Mouse (Mus musculus): Measurements from ENCODE around the gene Spon1. TPM values are rescaled to one million over a fixed set of nuclear protein-coding genes. Genes with fewer than 3 reads are reported as not detected.
A peak's percentile ranks its signal among the peaks of the same experiment; 100 is the strongest.

Spon1 gene
- 81.7 and 95.0 TPM in 2 replicates for polyA plus RNA-seq (2014; fragmentation: Nextera tagmentation; extraction: Ambion mirVana)

DNA sequence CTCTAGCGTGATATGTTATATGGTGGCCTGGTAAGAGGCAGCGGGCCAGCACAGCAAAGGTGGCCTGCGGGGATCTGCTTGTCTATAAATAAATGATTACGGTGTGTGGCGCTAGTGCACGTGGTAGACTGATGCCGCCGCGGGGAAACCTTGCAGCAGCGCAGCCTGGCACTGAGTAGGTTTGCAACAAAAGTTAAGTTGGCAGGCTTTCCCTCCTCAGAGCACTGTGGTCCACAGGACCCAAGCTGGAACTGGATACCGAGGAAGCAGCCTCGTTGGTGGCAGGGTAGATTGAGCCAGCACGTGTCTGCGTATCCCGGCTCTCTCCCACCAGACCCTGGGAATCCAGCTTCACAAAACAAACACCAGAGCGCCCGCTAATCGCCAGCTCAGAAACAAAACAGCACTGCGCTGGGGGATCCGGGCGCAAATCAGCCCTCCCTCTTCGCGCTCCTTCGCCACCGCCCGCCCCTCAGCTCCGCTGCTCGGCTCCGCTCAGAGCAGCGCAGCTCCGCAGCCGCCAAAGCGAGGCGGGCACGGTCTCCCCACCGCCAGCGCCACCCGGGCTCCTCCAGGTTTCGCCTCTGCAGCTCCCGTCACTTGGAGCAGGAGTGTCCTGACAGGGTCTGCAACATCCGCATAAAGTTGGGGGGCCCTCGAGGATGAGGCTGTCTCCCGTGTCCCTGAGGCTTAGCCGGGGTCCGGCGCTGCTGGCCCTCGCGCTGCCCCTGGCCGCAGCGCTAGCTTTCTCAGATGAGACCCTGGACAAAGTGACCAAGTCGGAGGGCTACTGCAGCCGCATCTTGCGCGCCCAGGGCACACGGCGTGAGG, at the start of gene Spon1:
Gene Spon1, plus strand, starts transcription at position 332 of the 831 bp plus-strand sequence.
- under 1% methylated on average over 54 of the region's 56 CpGs for WGBS

GRCm38 (mm10) chr7:113721994-113722393, 43.8 kb upstream of the Spon1 start:
- H3K27ac ChIP-seq (ENCODE audit: low read depth, low read length): no peak overlapping the region
- no peak overlapping the region for H3K4me3 ChIP-seq (ENCODE audit: low read depth, low read length)
- no peak for ATAC-seq (ENCODE audit: low read depth)
- H3K36me3 ChIP-seq (ENCODE audit: control insufficient read depth, insufficient read depth, low read length): no peaks in the 10 kb centered on the region
- H3K27me3 ChIP-seq (ENCODE audit: control insufficient read depth, insufficient read depth, low read length): no peaks in the 10 kb centered on the region
- H3K9me3 ChIP-seq (ENCODE audit: control insufficient read depth, low read length): no peaks in the 10 kb centered on the region
- no peak overlapping the region for H3K4me2 ChIP-seq (ENCODE audit: low read depth, low read length)
- H3K9ac ChIP-seq (replicated peaks; ENCODE audit: low read depth, low read length): no peak overlapping the region
- 77% methylated on average over 2 of the region's 2 CpGs for WGBS
- H3K4me1 ChIP-seq (ENCODE audit: control insufficient read depth, insufficient read depth, low read length): no peaks in the 10 kb centered on the region

More for the DNA sequence above, at the start of gene Spon1:
- Histone ChIP-seq H3K9ac (replicated peaks; ENCODE audit: low read depth, low read length) (peak within 1 kb of the TSS; percentile 67), H3K36me3 (ENCODE audit: control insufficient read depth, insufficient read depth, low read length) (no peaks in the 10 kb centered on the region), H3K9me3 (ENCODE audit: control insufficient read depth, low read length) (peaks cover 5% of the 10 kb centered on the region; the same call in 1 of the 2 replicates), H3K4me1 (ENCODE audit: control insufficient read depth, insufficient read depth, low read length) (peaks cover 17% of the 10 kb centered on the region), H3K4me2 (ENCODE audit: low read depth, low read length) (peak within 1 kb of the TSS; percentile 99), H3K4me3 (ENCODE audit: low read depth, low read length) (peak within 1 kb of the TSS; percentile 58), H3K27me3 (ENCODE audit: control insufficient read depth, insufficient read depth, low read length) (peaks cover 14% of the 10 kb centered on the region), H3K27ac (ENCODE audit: low read depth, low read length) (peak within 1 kb of the TSS; percentile 66)
- peak; percentile 92 for ATAC-seq (ENCODE audit: low read depth)

DNA sequence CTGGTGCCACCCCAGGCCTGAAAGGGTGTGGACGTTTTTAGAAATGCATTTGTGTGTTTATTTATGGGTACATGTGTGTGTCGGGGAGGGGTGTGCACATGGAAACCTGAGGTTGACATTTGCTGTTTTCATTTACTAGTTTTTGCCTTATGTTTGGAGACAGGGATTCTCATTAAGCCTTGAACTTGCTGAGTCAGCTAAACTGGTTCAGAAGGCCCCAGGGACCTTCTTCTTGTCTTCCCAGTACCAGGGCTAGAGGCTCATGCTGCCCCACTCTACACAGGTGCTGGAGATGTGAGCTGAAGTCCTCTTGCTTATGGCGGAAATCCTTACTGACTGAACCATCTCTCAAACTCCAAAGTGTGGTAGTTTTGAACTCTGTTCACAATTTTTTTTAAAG, 41.9 kb upstream of the Spon1 start:
- no peak for ATAC-seq (ENCODE audit: low read depth)
- no peaks in the 10 kb centered on the region for H3K4me1 ChIP-seq (ENCODE audit: control insufficient read depth, insufficient read depth, low read length)
- no peak overlapping the region for H3K27ac ChIP-seq (ENCODE audit: low read depth, low read length)
- H3K36me3 ChIP-seq (ENCODE audit: control insufficient read depth, insufficient read depth, low read length): no peaks in the 10 kb centered on the region
- WGBS: 81% methylated on average over 3 of the region's 3 CpGs
- no peak overlapping the region for H3K4me2 ChIP-seq (ENCODE audit: low read depth, low read length)
- no peaks in the 10 kb centered on the region for H3K27me3 ChIP-seq (ENCODE audit: control insufficient read depth, insufficient read depth, low read length)
- no peak overlapping the region for H3K4me3 ChIP-seq (ENCODE audit: low read depth, low read length)
- no peaks in the 10 kb centered on the region for H3K9me3 ChIP-seq (ENCODE audit: control insufficient read depth, low read length)
- H3K9ac ChIP-seq (replicated peaks; ENCODE audit: low read depth, low read length): no peak overlapping the region

- H3K36me3 ChIP-seq (ENCODE audit: control insufficient read depth, insufficient read depth, low read length): no peaks in the 10 kb centered on the region
- H3K9ac ChIP-seq (replicated peaks; ENCODE audit: low read depth, low read length): no peak overlapping the region
- no peaks in the 10 kb centered on the region for H3K4me1 ChIP-seq (ENCODE audit: control insufficient read depth, insufficient read depth, low read length)
- ATAC-seq (ENCODE audit: low read depth): no peak
- whole genome bisulfite sequencing: 67% methylated on average over 8 of the region's 8 CpGs
- H3K4me2 ChIP-seq (ENCODE audit: low read depth, low read length): no peak overlapping the region
- H3K4me3 ChIP-seq (ENCODE audit: low read depth, low read length): no peak overlapping the region
- H3K9me3 ChIP-seq (ENCODE audit: control insufficient read depth, low read length): no peaks in the 10 kb centered on the region
- H3K27me3 ChIP-seq (ENCODE audit: control insufficient read depth, insufficient read depth, low read length): no peaks in the 10 kb centered on the region
- no peak overlapping the region for H3K27ac ChIP-seq (ENCODE audit: low read depth, low read length)
These were observed 37.6 kb upstream of the Spon1 start for GRCm38 (mm10) chr7:113727999-113728713.

GRCm38 (mm10) chr7:113728926-113729325, 36.9 kb upstream of the Spon1 start:
- Histone ChIP-seq H3K9me3 (ENCODE audit: control insufficient read depth, low read length) (no peaks in the 10 kb centered on the region), H3K4me2 (ENCODE audit: low read depth, low read length) (no peak overlapping the region), H3K36me3 (ENCODE audit: control insufficient read depth, insufficient read depth, low read length) (no peaks in the 10 kb centered on the region), H3K27me3 (ENCODE audit: control insufficient read depth, insufficient read depth, low read length) (no peaks in the 10 kb centered on the region), H3K27ac (ENCODE audit: low read depth, low read length) (no peak overlapping the region), H3K4me3 (ENCODE audit: low read depth, low read length) (no peak overlapping the region), H3K9ac (replicated peaks; ENCODE audit: low read depth, low read length) (no peak overlapping the region), H3K4me1 (ENCODE audit: control insufficient read depth, insufficient read depth, low read length) (no peaks in the 10 kb centered on the region)
- no peak for ATAC-seq (ENCODE audit: low read depth)
- 18% methylated on average over 2 of the region's 2 CpGs for WGBS

DNA sequence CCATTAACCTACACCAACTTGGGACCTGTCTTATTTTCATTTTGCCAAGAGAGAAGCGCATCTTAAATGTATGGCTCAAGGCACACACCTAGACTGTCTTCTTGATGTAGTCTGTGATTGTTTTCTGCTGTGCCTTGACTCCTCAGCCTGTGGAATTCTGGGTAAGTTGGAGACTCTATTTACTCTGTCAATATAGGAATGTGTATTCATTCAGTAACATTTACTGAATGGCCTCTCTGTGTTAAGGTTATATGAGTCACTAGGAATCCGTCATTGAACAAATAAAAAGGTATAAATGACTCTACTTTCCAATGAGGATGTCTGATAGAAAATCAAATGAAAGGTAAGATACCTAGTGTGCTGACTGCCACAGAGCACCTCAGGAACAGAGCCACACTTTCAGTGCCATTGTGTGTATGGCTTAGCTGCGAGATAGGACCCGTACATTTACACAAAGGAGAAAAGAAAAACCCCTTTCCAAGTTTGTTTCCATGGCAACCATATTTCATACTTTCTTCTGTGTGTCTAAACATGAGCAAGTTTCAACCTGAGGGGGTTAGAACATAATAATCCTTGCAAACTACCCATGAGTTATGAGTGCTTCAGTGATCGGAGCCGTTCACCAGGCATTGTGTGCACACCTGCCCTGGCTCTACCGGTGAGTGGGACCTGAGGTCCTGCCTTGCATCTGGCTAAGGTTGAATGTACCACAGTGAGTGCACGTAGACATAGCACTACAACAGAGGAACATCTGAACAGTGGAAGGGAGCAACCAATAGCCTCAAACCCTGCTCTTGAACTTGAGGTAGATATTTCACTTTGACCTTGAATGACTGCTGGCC, 35.2 kb upstream of the Spon1 start:
- no peak overlapping the region for H3K27ac ChIP-seq (ENCODE audit: low read depth, low read length)
- H3K4me3 ChIP-seq (ENCODE audit: low read depth, low read length): no peak overlapping the region
- H3K36me3 ChIP-seq (ENCODE audit: control insufficient read depth, insufficient read depth, low read length): no peaks in the 10 kb centered on the region
- no peaks in the 10 kb centered on the region for H3K9me3 ChIP-seq (ENCODE audit: control insufficient read depth, low read length)
- no peaks in the 10 kb centered on the region for H3K4me1 ChIP-seq (ENCODE audit: control insufficient read depth, insufficient read depth, low read length)
- no peaks in the 10 kb centered on the region for H3K27me3 ChIP-seq (ENCODE audit: control insufficient read depth, insufficient read depth, low read length)
- 87% methylated on average over 8 of the region's 8 CpGs for WGBS
- H3K4me2 ChIP-seq (ENCODE audit: low read depth, low read length): no peak overlapping the region
- ATAC-seq (ENCODE audit: low read depth): no peak
- H3K9ac ChIP-seq (replicated peaks; ENCODE audit: low read depth, low read length): no peak overlapping the region

DNA sequence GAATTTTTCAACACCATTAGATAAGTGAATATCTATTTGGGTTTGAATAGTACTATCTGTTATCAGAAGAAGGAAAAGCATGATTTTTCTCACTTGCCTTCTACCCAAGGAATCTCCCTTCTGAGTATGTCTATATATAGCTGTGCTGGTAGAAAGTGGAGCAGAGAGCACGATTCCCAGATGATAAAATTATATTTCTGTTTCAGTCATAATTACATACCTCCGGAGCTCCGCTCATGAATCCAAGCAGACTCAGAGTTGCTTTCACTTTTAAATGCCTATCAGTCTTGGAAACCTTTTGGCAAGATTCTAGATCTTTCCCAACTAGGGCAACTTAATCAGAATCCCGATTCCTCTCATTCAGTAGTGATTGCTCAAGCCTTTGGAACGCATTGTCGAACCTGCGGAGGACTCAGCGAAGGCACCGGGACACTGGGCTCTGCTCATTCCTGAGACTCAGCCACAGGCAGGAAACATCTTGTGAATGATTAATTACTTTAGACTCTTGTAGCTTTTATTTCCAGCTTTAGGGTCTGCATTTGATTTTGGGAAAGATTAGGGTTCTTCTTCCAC, 27.9 kb upstream of the Spon1 start:
- Histone ChIP-seq H3K4me2 (ENCODE audit: low read depth, low read length) (no peak overlapping the region), H3K36me3 (ENCODE audit: control insufficient read depth, insufficient read depth, low read length) (no peaks in the 10 kb centered on the region), H3K9ac (replicated peaks; ENCODE audit: low read depth, low read length) (no peak overlapping the region), H3K27me3 (ENCODE audit: control insufficient read depth, insufficient read depth, low read length) (no peaks in the 10 kb centered on the region), H3K4me3 (ENCODE audit: low read depth, low read length) (no peak overlapping the region), H3K4me1 (ENCODE audit: control insufficient read depth, insufficient read depth, low read length) (no peaks in the 10 kb centered on the region), H3K27ac (ENCODE audit: low read depth, low read length) (no peak overlapping the region), H3K9me3 (ENCODE audit: control insufficient read depth, low read length) (no peaks in the 10 kb centered on the region)
- WGBS: 88% methylated on average over 9 of the region's 9 CpGs
- ATAC-seq (ENCODE audit: low read depth): no peak

GRCm38 (mm10) chr7:113739181-113739580, 26.6 kb upstream of the Spon1 start:
- no peak overlapping the region for H3K9ac ChIP-seq (replicated peaks; ENCODE audit: low read depth, low read length)
- no peaks in the 10 kb centered on the region for H3K27me3 ChIP-seq (ENCODE audit: control insufficient read depth, insufficient read depth, low read length)
- H3K4me3 ChIP-seq (ENCODE audit: low read depth, low read length): no peak overlapping the region
- no peak overlapping the region for H3K4me2 ChIP-seq (ENCODE audit: low read depth, low read length)
- H3K4me1 ChIP-seq (ENCODE audit: control insufficient read depth, insufficient read depth, low read length): no peaks in the 10 kb centered on the region
- ATAC-seq (ENCODE audit: low read depth): no peak
- 83% methylated on average over 7 of the region's 7 CpGs for WGBS
- H3K9me3 ChIP-seq (ENCODE audit: control insufficient read depth, low read length): no peaks in the 10 kb centered on the region
- no peaks in the 10 kb centered on the region for H3K36me3 ChIP-seq (ENCODE audit: control insufficient read depth, insufficient read depth, low read length)
- no peak overlapping the region for H3K27ac ChIP-seq (ENCODE audit: low read depth, low read length)

All from neural tube, embryonic 14.5 days (tissue).